Mouse (Mus musculus): ENCODE data around the gene Ifrd2. TPM values are rescaled to one million over a fixed set of nuclear protein-coding genes. Genes with fewer than 3 reads are reported as not detected.
A peak's percentile ranks its signal among the peaks of the same experiment; 100 is the strongest.
"Not testable (repeated sequence)": the region's sequence is repeated elsewhere in the genome, so short reads cannot be mapped to it uniquely, and the experiment has no call there.

Gene Ifrd2
- total RNA-seq, 2 experiments from 2014 or later: 11.1 to 13.3 TPM

GRCm38 (mm10) chr9:107551117-107551889, 36.1 kb upstream of the Ifrd2 start, which contains the start of gene Rassf1:
Rassf1 (plus strand) TSS chr9:107551555.
- peak in 1 of 2 experiments; percentile 30 for DNase-seq (ENCODE audit: low spot score in 2 of 2)
- intact Hi-C loops (cut with DNase I): no loop called here

- intact Hi-C loops (cut with DNase I): no loop called here
- DNase-seq (ENCODE audit: low spot score in 2 of 2): no peak
Observed at GRCm38 (mm10) chr9:107551890-107552355, 35.5 kb upstream of the Ifrd2 start.

- no peak for DNase-seq (ENCODE audit: low spot score in 2 of 2)
- intact Hi-C loops (cut with DNase I): no loop called here
Observed at GRCm38 (mm10) chr9:107552690-107553393, 34.6 kb upstream of the Ifrd2 start.

- intact Hi-C loops (cut with DNase I): no loop called here
- DNase-seq (ENCODE audit: low spot score in 2 of 2): peak in 1 of 2 experiments; percentile 32
Observed at GRCm38 (mm10) chr9:107553541-107554318, 33.7 kb upstream of the Ifrd2 start.

GRCm38 (mm10) chr9:107554319-107554825, 33.1 kb upstream of the Ifrd2 start:
- DNase-seq (ENCODE audit: low spot score in 2 of 2): peak; percentile 93 to 98
- intact Hi-C loops (cut with DNase I): no loop called here

- intact Hi-C loops (cut with DNase I): no loop called here
- DNase-seq (ENCODE audit: low spot score in 2 of 2): peak in 1 of 2 experiments; percentile 44
Observed at GRCm38 (mm10) chr9:107555031-107555457, 32.4 kb upstream of the Ifrd2 start.

- no peak for DNase-seq (ENCODE audit: low spot score in 2 of 2)
- intact Hi-C loops (cut with DNase I): no loop called here
Observed at GRCm38 (mm10) chr9:107555701-107556100, 31.7 kb upstream of the Ifrd2 start.

GRCm38 (mm10) chr9:107556346-107556745, 31.1 kb upstream of the Ifrd2 start:
- intact Hi-C loops (cut with DNase I): no loop called here
- DNase-seq (ENCODE audit: low spot score in 2 of 2): no peak

GRCm38 (mm10) chr9:107563029-107563581, 24.3 kb upstream of the Ifrd2 start, which contains the start of gene Tusc2:
Tusc2 (plus strand) TSS chr9:107563255.
- intact Hi-C loops (cut with DNase I): no loop called here
- DNase-seq (ENCODE audit: low spot score in 2 of 2): peak; percentile 95 to 99

GRCm38 (mm10) chr9:107565556-107565955, 21.9 kb upstream of the Ifrd2 start:
- intact Hi-C loops (cut with DNase I): not testable (repeated sequence)

GRCm38 (mm10) chr9:107566041-107566709, 21.3 kb upstream of the Ifrd2 start:
- intact Hi-C loops (cut with DNase I): no loop called here
- DNase-seq (ENCODE audit: low spot score in 2 of 2): peak; percentile 71 to 76

More at GRCm38 (mm10) chr9:107565556-107565955, 21.9 kb upstream of the Ifrd2 start:
- DNase-seq (ENCODE audit: low spot score in 2 of 2): not testable (repeated sequence)

GRCm38 (mm10) chr9:107566855-107567254, 20.6 kb upstream of the Ifrd2 start:
- intact Hi-C loops (cut with DNase I): no loop called here
- no peak for DNase-seq (ENCODE audit: low spot score in 2 of 2)

GRCm38 (mm10) chr9:107567702-107568319, 19.6 kb upstream of the Ifrd2 start, which contains the start of gene Hyal2:
Hyal2 (plus strand) TSS chr9:107567945.
- intact Hi-C loops (cut with DNase I): no loop called here
- DNase-seq (ENCODE audit: low spot score in 2 of 2): no peak

- DNase-seq (ENCODE audit: low spot score in 2 of 2): peak; percentile 78 to 83
- intact Hi-C loops (cut with DNase I): no loop called here
Observed at GRCm38 (mm10) chr9:107568331-107569261, 18.8 kb upstream of the Ifrd2 start.

GRCm38 (mm10) chr9:107569270-107569669, 18.2 kb upstream of the Ifrd2 start:
- intact Hi-C loops (cut with DNase I): no loop called here
- peak in 1 of 2 experiments; percentile 32 for DNase-seq (ENCODE audit: low spot score in 2 of 2)

GRCm38 (mm10) chr9:107570016-107570415, 17.4 kb upstream of the Ifrd2 start:
- intact Hi-C loops (cut with DNase I): no loop called here
- no peak for DNase-seq (ENCODE audit: low spot score in 2 of 2)

- no peak for DNase-seq (ENCODE audit: low spot score in 2 of 2)
- intact Hi-C loops (cut with DNase I): no loop called here
Observed at GRCm38 (mm10) chr9:107570845-107571244, 16.6 kb upstream of the Ifrd2 start.
